Mouse (Mus musculus): ENCODE results near the gene AC124502.3.
"Not testable (repeated sequence)": the region's sequence is repeated elsewhere in the genome, so short reads cannot be mapped to it uniquely, and the experiment has no call there.

AC124502.3 gene

DNA sequence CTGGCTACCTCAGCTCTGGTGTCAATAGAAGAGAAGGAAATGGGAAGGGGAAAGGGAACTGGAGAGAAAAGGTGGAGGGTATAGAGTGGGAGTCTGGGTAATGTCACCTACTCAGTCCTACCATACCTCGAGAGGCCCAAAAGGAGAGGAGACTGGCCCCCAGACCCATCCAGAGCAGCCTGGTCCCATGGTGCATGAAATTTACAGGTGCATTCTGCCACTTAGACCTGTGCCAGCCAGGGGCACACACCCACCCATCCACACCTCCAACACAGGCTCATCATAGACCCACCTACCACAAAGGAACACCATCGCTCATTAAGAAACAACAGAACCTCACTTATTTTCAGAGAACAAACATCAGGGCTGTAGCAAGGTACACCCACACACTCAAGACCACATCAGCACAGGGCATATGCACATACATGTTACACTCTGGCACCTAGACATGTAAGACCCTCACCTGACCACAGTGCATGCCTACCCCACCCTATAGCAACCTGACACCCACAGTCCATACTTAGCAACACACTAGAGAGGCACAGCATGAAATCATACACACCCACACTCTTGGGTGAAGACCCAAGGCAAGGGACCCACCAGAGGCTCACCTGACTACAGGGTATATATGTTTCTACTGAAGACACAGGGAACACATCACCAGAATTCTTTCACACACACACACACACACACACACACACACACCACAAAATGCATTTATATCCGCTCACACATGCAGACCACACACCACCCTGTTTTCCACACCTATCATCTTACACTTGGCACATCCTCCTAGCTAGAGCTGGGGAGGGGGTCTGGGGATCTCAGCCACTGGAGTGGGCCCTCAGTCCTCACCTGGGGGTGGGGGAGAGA, 45.5 kb downstream of the AC124502.3 start:
- DNase-seq (ENCODE audit: low read depth, low spot score): no peak

DNA sequence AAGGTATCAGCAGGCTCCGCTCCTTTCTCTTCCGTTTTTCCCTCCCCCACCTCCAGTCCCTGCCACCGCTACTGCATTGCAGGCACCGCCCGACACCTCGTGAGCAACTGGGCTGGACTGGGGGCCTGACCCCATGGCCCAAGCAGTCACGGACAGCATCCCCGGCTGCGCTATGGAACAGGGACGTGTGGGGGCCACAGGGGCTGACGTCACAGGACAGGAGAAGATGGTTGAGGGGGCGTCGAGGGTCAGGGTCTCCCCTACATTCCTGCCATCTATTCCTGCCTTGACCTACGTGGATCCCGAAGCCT, 46.1 kb downstream of the AC124502.3 start:
- no peak for DNase-seq (ENCODE audit: low read depth, low spot score)

DNA sequence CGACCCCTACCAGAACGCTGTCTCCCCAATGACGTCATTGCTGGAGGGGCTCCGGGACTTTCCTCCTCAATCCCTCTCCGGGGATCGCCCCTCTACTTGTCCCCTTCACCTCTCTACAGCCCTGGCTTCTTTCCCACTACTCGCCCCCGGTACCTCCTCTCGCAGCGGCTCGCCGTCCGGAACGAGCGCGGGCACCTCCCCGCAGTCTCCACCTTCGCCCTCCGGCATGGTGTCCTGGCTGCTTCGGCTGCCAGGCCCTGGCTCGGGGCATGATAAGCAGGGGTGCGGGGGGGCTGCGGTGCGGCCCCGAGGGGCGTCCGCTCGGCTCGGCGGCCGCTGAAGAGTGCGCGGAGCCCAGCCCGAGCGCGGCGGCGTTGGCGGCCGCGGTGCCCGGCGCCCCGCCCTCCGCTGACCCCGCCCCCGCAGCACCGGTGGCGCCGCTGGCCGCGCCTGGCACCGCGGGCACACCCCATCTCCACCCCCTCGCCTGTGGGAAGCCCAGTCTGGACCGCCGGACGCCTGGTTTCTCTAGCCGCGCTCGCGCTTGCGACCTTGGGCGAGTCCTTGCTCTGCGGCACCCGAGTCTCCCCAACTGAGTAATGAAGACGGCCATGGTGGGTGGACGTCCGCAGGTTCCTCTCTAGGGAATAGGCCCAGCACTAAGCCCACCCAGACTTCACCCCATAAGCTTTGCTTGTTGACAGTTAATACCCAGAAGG, 46.6 kb downstream of the AC124502.3 start, which contains the start of gene Tmem151a:
Gene Tmem151a, minus strand, starts transcription at position 387 of the 719 bp plus-strand sequence.
- DNase-seq (ENCODE audit: low read depth, low spot score): no peak

DNA sequence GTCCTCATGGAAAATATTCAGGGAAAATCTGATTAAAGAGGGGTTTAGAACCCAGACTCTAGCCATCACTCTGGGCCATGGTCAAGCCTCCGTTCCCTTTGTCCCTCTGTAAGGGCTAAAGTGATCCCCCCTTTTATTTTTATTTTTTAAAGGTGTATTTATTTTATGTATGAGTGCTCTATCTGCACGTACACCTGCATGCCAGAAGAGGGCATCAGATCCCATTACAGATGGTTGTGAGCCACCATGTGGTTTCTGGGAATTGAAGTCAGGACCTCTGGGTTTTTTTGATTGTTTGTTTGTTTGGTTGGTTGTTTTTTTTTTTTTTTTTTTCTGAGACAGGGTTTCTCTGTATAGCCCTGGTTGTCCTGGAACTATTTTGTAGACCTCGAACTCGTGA, 47.8 kb downstream of the AC124502.3 start:
- DNase-seq (ENCODE audit: low read depth, low spot score): not testable (repeated sequence)

DNA sequence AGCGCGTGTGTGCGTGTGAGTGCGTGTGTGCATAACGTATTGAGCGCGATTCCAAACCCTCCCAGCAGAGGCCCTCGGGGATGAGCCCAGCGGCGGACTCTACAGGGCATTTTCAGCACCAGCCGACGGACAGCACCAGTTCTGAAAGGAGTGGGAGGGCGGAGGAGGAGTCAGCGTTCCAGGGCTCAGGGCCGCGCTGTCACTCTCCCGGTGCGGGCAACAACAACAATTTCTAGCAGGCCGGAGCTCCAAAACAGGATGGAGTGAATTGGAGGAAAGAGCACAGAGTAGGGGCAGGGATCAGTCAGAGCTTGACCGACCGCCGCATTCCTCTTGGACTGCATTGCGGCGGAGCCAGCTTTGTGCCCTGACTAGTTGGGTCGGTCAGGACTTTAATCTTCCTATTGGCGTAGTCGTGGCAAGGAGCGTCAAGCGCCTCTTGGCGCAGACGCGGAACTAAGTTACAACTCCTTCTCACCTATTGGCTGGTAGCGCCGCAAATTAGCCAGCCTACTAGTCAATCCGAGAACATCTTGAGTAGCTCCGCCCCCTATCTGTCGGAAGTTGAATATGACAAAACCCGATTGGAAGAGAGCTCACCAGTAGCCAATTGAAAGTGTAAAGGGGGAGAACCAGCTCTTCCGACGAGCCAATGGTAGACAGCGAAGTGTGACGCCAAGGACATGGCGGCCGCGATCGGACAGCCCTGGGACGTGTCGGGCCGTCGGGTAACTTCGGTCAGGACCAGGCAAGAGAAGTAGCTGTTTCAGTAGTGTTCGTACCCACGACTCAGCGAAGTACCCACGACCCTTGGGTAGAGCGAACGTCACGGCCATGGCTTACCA, 49.4 kb downstream of the AC124502.3 start, which contains the start of gene Yif1a:
Gene Yif1a, plus strand, starts transcription at position 655 of the 845 bp plus-strand sequence.
- DNase-seq (ENCODE audit: low read depth, low spot score): peak; percentile 98

DNA sequence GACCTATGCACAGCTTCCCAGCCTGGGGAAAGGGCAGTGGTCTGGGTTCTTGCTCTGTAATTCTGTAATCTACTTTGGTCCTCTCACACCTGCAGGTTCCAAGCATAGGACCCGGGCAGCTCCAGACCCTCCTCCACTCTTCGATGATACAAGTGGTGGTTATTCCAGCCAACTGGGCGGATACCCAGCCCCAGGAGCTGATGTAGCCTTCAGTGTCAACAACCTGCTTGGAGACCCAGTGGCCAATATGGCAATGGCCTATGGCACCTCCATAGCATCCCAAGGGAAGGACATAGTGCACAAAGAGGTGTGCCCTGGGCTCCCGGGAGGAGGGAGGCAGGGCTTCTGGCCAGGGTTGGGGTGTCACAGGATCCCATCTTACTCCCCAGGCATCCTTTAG, 50.6 kb downstream of the AC124502.3 start:
- DNase-seq (ENCODE audit: low read depth, low spot score): no peak

DNA sequence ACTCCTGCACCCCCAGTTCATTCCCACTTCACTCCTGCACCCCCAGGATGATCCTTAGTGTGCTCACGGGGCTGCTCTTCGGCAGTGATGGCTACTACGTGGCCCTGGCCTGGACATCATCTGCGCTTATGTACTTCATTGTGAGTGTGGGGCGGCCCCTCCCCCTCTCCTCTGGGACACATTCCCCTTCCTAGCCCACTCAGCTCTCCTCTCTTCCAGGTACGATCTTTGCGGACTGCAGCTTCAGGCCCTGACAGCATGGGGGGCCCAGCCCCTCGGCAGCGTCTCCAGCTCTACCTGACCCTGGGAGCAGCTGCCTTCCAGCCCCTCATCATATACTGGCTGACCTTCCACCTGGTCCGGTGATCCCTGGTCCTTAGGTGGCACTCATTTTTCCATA, 53.4 kb downstream of the AC124502.3 start:
- DNase-seq (ENCODE audit: low read depth, low spot score): no peak

DNA sequence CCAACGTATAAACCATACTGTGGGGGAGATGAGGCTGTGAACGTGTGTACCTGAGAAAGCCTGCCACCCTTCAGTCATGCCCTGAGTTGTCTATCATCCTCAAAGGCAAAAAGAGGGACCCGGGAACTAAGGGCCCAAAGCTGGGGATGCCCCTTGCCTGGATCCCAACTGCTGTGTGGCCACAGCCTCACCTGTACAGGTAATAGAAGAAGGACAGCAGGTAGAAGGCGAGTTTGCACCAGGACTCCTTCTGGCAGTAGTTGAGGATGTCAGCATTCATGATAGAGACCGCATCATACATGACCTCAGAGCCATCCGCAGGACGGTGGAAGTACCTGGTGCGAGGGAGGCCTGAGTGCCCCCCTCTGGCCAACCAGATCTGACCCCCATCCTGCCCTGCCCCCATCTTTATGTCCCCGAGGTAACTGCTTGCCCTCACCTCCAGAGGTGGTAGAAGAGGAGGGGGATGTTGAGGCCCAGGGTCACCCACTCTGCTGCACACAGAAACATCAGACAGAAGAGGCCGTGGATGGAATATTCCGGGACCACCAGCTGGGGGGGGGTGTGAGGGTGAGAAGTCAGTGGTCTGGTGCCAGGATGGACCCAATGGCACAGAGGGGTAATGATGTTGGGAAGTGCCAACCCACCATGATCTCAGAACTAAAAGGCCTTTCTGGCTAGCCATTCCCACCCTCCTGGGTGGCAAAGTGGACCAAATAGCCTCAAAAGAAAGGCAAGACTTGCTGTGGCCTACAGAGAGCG, 55.0 kb downstream of the AC124502.3 start:
- DNase-seq (ENCODE audit: low read depth, low spot score): no peak

DNA sequence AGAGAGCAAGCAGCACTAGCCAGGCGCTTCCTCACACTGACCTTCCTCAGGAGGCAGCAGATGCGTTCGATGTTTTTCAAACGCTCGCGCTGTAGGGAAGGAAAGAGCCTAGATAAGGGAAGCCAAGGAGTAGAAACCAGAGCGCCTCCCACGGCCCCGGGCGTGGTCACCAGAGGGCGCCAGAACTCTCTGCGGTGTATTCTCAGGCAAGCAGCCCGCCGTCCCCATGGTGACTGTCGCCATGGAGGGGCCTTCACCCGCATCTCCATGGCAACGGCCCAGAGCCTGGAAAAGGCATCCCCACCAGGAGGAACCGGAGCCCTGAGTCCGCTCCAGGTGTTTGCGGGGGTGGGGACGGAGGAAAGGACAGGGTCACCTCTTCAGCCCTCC, 55.5 kb downstream of the AC124502.3 start:
- DNase-seq (ENCODE audit: low read depth, low spot score): peak; percentile 95

DNA sequence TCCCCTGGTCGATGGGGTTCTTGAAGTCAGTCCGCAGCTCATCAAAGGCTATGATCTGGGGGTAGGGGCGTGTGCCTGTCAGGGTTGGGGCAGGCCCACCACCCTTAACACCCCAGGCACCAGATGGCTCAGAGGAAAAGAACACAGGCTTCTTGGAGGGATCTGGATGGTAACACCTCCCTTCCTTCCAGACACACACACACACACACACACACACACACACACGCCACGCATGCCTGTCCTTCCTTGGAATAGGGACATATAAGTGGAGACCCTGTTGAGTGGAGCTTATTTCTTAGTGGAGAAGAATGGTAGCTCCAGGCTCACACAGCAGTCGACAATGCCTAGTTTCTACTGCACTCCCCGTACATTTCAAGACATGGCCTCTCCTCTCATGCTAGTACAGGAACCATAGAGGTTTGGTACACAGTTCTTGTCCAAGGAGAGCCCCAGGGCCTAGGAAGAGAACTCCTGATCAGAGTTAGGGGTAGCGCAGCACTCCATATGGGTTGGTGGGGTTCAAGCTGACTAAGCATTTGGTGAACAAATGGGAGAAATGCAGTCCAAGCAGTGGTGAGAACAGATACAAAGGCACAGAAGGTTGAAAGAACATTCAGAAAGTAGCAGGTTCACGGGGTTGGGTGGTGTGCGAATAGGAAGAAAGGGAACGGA, 56.2 kb downstream of the AC124502.3 start:
- DNase-seq (ENCODE audit: low read depth, low spot score): no peak

DNA sequence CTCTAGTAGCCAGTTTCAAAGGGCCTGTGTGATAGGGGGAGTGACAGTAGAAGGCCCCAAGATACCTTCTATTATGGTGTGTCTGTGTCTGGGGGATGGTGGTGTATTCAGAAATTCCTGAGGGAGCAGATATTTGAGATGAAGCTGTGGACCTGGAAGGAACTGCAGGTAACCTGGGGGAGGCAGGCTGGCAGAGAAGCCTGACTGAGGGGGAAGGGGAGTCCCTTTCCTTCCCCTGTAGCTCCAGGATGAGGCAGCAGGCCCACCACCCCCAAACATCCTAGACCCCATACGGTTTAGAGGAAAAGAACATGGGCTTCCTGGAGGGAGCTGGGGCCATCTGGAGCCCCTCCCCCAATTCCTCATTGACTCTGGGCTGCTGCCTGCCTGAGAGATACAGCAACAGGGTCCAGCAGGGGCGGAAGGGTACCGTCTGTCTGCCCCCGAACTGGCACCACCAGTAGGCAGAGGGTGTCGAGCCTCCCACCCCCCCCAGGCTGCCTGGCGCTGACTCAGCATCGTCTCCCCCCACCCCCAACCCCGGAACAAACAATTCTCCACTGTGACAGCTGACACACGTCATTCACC, 57.3 kb downstream of the AC124502.3 start:
- DNase-seq (ENCODE audit: low read depth, low spot score): no peak

DNA sequence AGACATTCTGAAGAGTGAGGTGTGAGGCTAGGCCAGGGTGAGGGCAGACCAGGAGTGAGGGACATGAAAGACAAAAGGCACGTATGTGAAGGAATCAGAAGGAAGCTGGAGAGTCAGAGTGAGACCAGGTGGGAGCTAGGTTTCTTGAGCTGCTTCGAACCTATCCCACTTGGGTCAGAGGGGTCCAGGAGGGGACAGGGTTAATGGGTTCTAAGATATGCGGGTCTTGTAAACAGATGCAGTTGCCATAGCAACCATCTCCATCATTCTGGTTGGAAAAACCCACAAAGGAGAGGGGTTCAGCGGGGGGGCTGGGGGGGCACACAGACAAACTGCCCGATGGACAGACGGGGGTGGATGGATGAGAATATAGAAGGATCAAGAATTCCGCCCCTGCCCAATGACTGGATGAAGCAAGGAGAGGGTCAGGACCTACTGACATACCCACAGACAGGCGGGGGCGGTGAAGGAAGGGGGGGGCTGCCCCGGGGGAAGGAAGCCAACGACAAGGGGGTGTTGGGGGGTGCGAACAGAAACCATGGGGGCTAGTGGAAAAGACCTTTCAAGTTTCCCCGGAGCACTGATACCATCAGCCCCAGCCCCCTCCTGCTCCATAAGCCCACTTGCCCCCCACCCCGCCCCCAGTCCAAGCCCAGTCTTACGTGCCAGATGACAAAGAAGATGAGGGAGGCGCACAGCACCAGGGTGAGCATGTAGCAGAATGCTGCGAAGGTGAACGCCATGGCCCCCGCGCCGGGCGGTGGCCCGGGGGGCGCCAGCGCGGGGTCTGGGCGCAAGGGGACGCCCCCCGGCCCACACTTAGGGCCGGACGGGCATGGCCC, 59.1 kb downstream of the AC124502.3 start:
- peak; percentile 52 for DNase-seq (ENCODE audit: low read depth, low spot score)

DNA sequence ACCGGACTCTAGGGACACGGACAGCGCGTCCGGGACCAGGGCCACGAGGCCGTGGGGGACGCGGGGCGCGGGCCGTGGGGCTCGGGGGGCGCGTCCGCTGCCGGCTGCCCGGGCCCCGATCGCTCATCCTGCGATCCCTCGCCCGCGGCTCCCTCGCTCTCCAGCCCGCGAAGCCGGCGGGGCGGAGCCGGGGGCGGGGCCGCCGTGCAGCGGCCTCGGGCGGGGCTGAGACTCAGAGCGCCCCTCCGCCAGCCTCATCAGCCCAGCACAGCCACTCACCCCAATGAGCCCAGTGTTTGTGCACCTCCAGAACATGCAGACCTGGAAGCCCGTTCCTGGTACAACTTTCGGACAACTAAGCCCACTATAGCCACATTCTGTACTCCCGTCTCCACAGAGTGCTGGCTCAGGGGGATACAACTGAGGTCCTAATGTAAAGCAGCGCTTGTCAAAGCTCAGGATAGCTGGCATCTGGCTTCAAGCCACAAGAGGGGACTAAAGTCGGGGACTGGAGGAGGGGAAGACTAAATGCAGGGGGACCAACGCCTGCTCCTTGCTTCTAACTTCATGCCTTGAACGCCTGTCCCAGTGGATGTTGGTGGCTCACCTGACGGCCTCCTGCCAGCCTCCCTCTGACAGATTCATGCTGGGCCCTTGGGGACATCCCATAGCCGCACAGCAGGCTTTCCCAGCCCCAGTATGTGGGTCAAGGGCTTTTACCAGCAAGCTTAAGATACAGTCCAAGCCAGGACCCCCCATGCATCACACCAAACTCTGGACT, 59.9 kb downstream of the AC124502.3 start, which contains the start of gene Cnih2:
Gene Cnih2, minus strand, starts transcription at position 159 of the 781 bp plus-strand sequence.
- peak; percentile 61 for DNase-seq (ENCODE audit: low read depth, low spot score)
